Mouse (Mus musculus): ENCODE data around the gene Abhd13.

The Abhd13 gene

GRCm38 (mm10) chr8:9977573-9978314 is at the start of gene Abhd13, which contains the start of gene Lig4:
Gene Abhd13, plus strand, starts transcription at chr8:9977707.
Gene Lig4, minus strand, starts transcription at chr8:9977686.
- DNase-seq (ENCODE audit: low spot score in 2 of 2), result peak; percentile 98 to 99

- DNase-seq (ENCODE audit: low spot score in 2 of 2), result peak; percentile 74 to 84
These were observed 47.6 kb upstream of the Abhd13 start for GRCm38 (mm10) chr8:9929746-9930445.

- DNase-seq (ENCODE audit: low spot score in 2 of 2), result no peak
These were observed 44.8 kb upstream of the Abhd13 start for GRCm38 (mm10) chr8:9932711-9933110.

- peak; percentile 48 to 56 for DNase-seq (ENCODE audit: low spot score in 2 of 2)
These were observed 42.5 kb upstream of the Abhd13 start for GRCm38 (mm10) chr8:9934891-9935565.

- DNase-seq (ENCODE audit: low spot score in 2 of 2), result no peak
These were observed 41.9 kb upstream of the Abhd13 start for GRCm38 (mm10) chr8:9935574-9935973.

GRCm38 (mm10) chr8:9949134-9949890 is 28.2 kb upstream of the Abhd13 start:
- DNase-seq (ENCODE audit: low spot score in 2 of 2), result no peak

- DNase-seq (ENCODE audit: low spot score in 2 of 2), result no peak
These were observed 19.2 kb upstream of the Abhd13 start for GRCm38 (mm10) chr8:9958338-9958737.

- DNase-seq (ENCODE audit: low spot score in 2 of 2), result no peak
These were observed 17.6 kb upstream of the Abhd13 start for GRCm38 (mm10) chr8:9959919-9960318.

GRCm38 (mm10) chr8:9971866-9972265 is 5.6 kb upstream of the Abhd13 start:
- DNase-seq (ENCODE audit: low spot score in 2 of 2), result no peak

- no peak for DNase-seq (ENCODE audit: low spot score in 2 of 2)
These were observed 2.2 kb upstream of the Abhd13 start for GRCm38 (mm10) chr8:9975276-9975675.

- DNase-seq (ENCODE audit: low spot score in 2 of 2), result peak; percentile 99
These were observed 1.5 kb upstream of the Abhd13 start for GRCm38 (mm10) chr8:9975898-9976611.

GRCm38 (mm10) chr8:9977016-9977415 is 491 bp upstream of the Abhd13 start:
- no peak for DNase-seq (ENCODE audit: low spot score in 2 of 2)

- DNase-seq (ENCODE audit: low spot score in 2 of 2), result peak in 1 of 2 experiments; percentile 37
These were observed 1.1 kb downstream of the Abhd13 start for GRCm38 (mm10) chr8:9978475-9979230.

- no peak for DNase-seq (ENCODE audit: low spot score in 2 of 2)
These were observed 2.2 kb downstream of the Abhd13 start for GRCm38 (mm10) chr8:9979746-9980145.

- DNase-seq (ENCODE audit: low spot score in 2 of 2), result no peak
These were observed 2.7 kb downstream of the Abhd13 start for GRCm38 (mm10) chr8:9980188-9980587.

GRCm38 (mm10) chr8:10004115-10004514 is 26.6 kb downstream of the Abhd13 start:
- DNase-seq (ENCODE audit: low spot score in 2 of 2), result no peak

GRCm38 (mm10) chr8:10006156-10006985 is 28.9 kb downstream of the Abhd13 start, which contains the start of gene Tnfsf13b:
Gene Tnfsf13b, plus strand, starts transcription at chr8:10006467.
- no peak for DNase-seq (ENCODE audit: low spot score in 2 of 2)

GRCm38 (mm10) chr8:10006986-10007659 is 29.6 kb downstream of the Abhd13 start:
- DNase-seq (ENCODE audit: low spot score in 2 of 2), result peak; percentile 51 to 53

GRCm38 (mm10) chr8:10007660-10008028 is 30.1 kb downstream of the Abhd13 start:
- DNase-seq (ENCODE audit: low spot score in 2 of 2), result no peak
